Mouse (Mus musculus): ENCODE results near the gene Trappc13. TPM values are rescaled to one million over a fixed set of nuclear protein-coding genes. Genes with fewer than 3 reads are reported as not detected.
"Not testable (repeated sequence)": the region's sequence is repeated elsewhere in the genome, so short reads cannot be mapped to it uniquely, and the experiment has no call there.

Gene Trappc13
- 23.4 TPM for polyA plus RNA-seq (2012; fragmentation: generic; extraction: Trizol)
- long read RNA-seq, experiment 1, transcript Trappc13-205 (12 exons, 3,538 nt), result major isoform, 13 of 64 reads
- long read RNA-seq, experiment 1, partial matches to known transcripts, result 2 of 64 reads
- long read RNA-seq, experiment 1, other reads (novel, unspliced or antisense), result 46 of 64 reads
- long read RNA-seq, experiment 2, transcript Trappc13-205 (12 exons, 3,538 nt), result major isoform, 56 of 357 reads
- long read RNA-seq, experiment 2, partial matches to known transcripts, result 5 of 357 reads
- long read RNA-seq, experiment 2, other reads (novel, unspliced or antisense), result 294 of 357 reads

DNA sequence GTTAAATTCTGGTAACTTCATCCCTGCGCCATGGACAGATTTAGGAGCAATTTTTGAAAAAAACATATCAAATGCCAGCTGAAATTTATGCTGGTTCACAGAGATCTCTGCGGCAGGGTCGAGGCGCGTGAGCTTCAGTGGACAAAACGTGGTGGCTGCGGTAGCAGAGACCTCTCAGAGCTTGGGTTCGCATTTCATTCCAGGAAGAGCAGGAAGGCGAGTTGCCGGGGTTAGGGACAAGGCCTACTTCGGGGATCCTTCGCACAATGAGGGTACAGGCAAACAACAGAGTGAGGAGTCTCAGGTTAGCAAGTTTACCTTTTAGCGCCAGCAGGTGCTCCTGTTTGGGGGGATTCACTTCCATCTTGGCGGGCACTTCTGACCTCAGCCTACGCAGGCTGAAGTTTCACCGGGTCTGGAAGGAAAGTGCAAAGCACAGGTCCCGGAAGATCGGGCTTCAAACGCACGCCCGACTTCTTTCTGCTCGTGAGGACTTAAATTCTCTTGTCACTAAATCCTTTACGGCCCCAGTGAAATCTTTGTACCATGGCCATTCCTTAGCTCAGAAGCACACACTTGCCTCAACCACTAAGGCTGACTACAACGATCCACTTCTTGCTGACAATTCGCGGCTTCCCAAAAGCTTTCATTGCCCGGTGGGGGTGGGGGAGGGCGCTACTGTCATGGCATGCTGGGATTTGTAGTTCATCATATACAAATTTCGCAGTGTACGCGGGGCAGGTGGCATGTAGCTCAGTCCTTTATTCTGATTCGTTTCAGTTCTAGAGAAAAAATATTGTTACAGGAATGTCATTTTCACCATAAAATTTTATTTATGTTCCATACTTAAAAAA, at the start of gene Trappc13:
Trappc13 (minus strand) TSS at position 674 of the 854 bp plus-strand sequence.
- no peak for TF ChIP-seq MYOG (IDR thresholded peaks at IDR 0.05; ENCODE audit: control insufficient read depth, extremely low read depth, insufficient read length)
- no peak for TF ChIP-seq CEBPB (IDR thresholded peaks at IDR 0.05; ENCODE audit: low read depth)
- H3K36me3 ChIP-seq (ENCODE audit: control insufficient read depth, insufficient read depth), result peaks cover 10% of the 10 kb centered on the region
- peak within 1 kb of the TSS; percentile 92 for H3K4me3 ChIP-seq (ENCODE audit: insufficient read depth, poor library complexity, severe bottlenecking)
- no peaks in the 10 kb centered on the region for H3K27me3 ChIP-seq (ENCODE audit: control insufficient read depth, insufficient read depth, insufficient read length)
- H3ac ChIP-seq (ENCODE audit: control insufficient read depth, insufficient read length, low read depth), result peak within 1 kb of the TSS; percentile 98
- H3K79me2 ChIP-seq (ENCODE audit: control insufficient read depth, insufficient read depth), result peaks cover 63% of the 10 kb centered on the region
- H3K79me3 ChIP-seq (ENCODE audit: low read depth), result peaks cover 41% of the 10 kb centered on the region

- Histone ChIP-seq H3K79me3 (ENCODE audit: low read depth) (peaks cover 30% of the 10 kb centered on the region), H3K79me2 (ENCODE audit: control insufficient read depth, insufficient read depth) (peaks cover 62% of the 10 kb centered on the region), H3K4me3 (ENCODE audit: insufficient read depth, poor library complexity, severe bottlenecking) (peak overlapping the region; percentile 78), H3ac (ENCODE audit: control insufficient read depth, insufficient read length, low read depth) (no peak overlapping the region), H3K36me3 (ENCODE audit: control insufficient read depth, insufficient read depth) (peaks cover 26% of the 10 kb centered on the region), H3K27me3 (ENCODE audit: control insufficient read depth, insufficient read depth, insufficient read length) (no peaks in the 10 kb centered on the region)
- TF ChIP-seq MYOG (IDR thresholded peaks at IDR 0.05; ENCODE audit: control insufficient read depth, extremely low read depth, insufficient read length) (no peak), MYOD1 (IDR thresholded peaks at IDR 0.05; ENCODE audit: control insufficient read depth, insufficient read length, low read depth) (no peak), CEBPB (IDR thresholded peaks at IDR 0.05; ENCODE audit: low read depth) (no peak), USF1 (IDR thresholded peaks at IDR 0.05; ENCODE audit: low read depth) (no peak), MAX (IDR thresholded peaks at IDR 0.05) (no peak), CTCF (IDR thresholded peaks at IDR 0.05; ENCODE audit: control insufficient read depth, insufficient read depth, insufficient read length) (no peak), FOSL1 (IDR thresholded peaks at IDR 0.05; ENCODE audit: insufficient read depth, low read length, poor library complexity, severe bottlenecking) (no peak)
These were observed 49.2 kb upstream of the Trappc13 start for GRCm38 (mm10) chr13:104227478-104227877.

GRCm38 (mm10) chr13:104204313-104204712, 26.0 kb upstream of the Trappc13 start:
- Histone ChIP-seq H3K79me2 (ENCODE audit: control insufficient read depth, insufficient read depth) (no peaks in the 10 kb centered on the region), H3ac (ENCODE audit: control insufficient read depth, insufficient read length, low read depth) (no peak overlapping the region), H3K4me3 (ENCODE audit: insufficient read depth, poor library complexity, severe bottlenecking) (no peak overlapping the region), H3K79me3 (ENCODE audit: low read depth) (no peaks in the 10 kb centered on the region), H3K36me3 (ENCODE audit: control insufficient read depth, insufficient read depth) (peaks cover 37% of the 10 kb centered on the region), H3K27me3 (ENCODE audit: control insufficient read depth, insufficient read depth, insufficient read length) (no peaks in the 10 kb centered on the region)
- TF ChIP-seq FOSL1 (IDR thresholded peaks at IDR 0.05; ENCODE audit: insufficient read depth, low read length, poor library complexity, severe bottlenecking) (no peak), MAX (IDR thresholded peaks at IDR 0.05) (no peak), CEBPB (IDR thresholded peaks at IDR 0.05; ENCODE audit: low read depth) (no peak), CTCF (IDR thresholded peaks at IDR 0.05; ENCODE audit: control insufficient read depth, insufficient read depth, insufficient read length) (no peak), USF1 (IDR thresholded peaks at IDR 0.05; ENCODE audit: low read depth) (no peak), MYOD1 (IDR thresholded peaks at IDR 0.05; ENCODE audit: control insufficient read depth, insufficient read length, low read depth) (no peak), MYOG (IDR thresholded peaks at IDR 0.05; ENCODE audit: control insufficient read depth, extremely low read depth, insufficient read length) (no peak)

- H3K79me3 ChIP-seq (ENCODE audit: low read depth); H3K4me3 ChIP-seq (ENCODE audit: insufficient read depth, poor library complexity, severe bottlenecking); H3K79me2 ChIP-seq (ENCODE audit: control insufficient read depth, insufficient read depth); H3ac ChIP-seq (ENCODE audit: control insufficient read depth, insufficient read length, low read depth); H3K27me3 ChIP-seq (ENCODE audit: control insufficient read depth, insufficient read depth, insufficient read length): not testable (repeated sequence)
- peaks cover 39% of the 10 kb centered on the region for H3K36me3 ChIP-seq (ENCODE audit: control insufficient read depth, insufficient read depth)
These were observed 17.6 kb upstream of the Trappc13 start for GRCm38 (mm10) chr13:104195891-104196290.

GRCm38 (mm10) chr13:104187357-104187756, 9.1 kb upstream of the Trappc13 start:
- H3K36me3 ChIP-seq (ENCODE audit: control insufficient read depth, insufficient read depth), result peaks cover 43% of the 10 kb centered on the region
- no peak overlapping the region for H3K4me3 ChIP-seq (ENCODE audit: insufficient read depth, poor library complexity, severe bottlenecking)
- no peak for TF ChIP-seq MYOG (IDR thresholded peaks at IDR 0.05; ENCODE audit: control insufficient read depth, extremely low read depth, insufficient read length)
- TF ChIP-seq MAX (IDR thresholded peaks at IDR 0.05), result no peak
- no peak for TF ChIP-seq CEBPB (IDR thresholded peaks at IDR 0.05; ENCODE audit: low read depth)
- no peak for TF ChIP-seq CTCF (IDR thresholded peaks at IDR 0.05; ENCODE audit: control insufficient read depth, insufficient read depth, insufficient read length)
- H3ac ChIP-seq (ENCODE audit: control insufficient read depth, insufficient read length, low read depth), result no peak overlapping the region
- no peaks in the 10 kb centered on the region for H3K79me2 ChIP-seq (ENCODE audit: control insufficient read depth, insufficient read depth)
- no peaks in the 10 kb centered on the region for H3K27me3 ChIP-seq (ENCODE audit: control insufficient read depth, insufficient read depth, insufficient read length)
- H3K79me3 ChIP-seq (ENCODE audit: low read depth), result no peaks in the 10 kb centered on the region

Data from C2C12 (cell line).